Mouse (Mus musculus) embryo, embryonic 9.5 days (tissue): ENCODE results near the gene Pik3ap1.

ENCODE experiments used
- DNase-seq: peaks from one replicate; pipeline ENCODE4 v3.0.0-alpha.2; 2017; ENCODE audit errors: extremely low spot score

Gene Pik3ap1

DNA sequence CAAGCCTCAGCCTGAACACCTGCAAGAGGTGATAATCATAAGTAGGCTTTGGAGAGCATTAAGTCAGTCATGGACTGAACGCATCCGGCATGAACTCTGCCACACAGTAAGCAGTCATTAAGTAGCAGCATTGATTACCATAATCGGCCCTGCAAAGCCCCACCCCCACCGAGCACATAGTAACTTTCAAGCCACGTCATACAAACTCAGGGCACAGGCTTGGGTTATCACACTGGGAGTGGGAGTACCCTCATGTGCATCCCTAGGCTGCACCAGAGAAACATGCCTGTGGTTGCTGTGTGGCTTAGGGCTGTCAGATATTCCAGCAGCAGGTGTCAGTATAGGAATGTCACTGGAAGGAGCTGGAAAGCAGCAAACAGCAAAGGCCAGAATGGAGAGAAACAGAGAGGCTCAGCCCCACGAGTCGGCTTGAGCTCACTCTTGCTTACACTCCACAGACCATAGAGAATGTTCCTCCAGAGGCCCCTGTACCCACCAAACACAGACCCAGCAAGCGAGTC, 105.1 kb downstream of the Pik3ap1 start:
- DNase-seq, result no peak

DNA sequence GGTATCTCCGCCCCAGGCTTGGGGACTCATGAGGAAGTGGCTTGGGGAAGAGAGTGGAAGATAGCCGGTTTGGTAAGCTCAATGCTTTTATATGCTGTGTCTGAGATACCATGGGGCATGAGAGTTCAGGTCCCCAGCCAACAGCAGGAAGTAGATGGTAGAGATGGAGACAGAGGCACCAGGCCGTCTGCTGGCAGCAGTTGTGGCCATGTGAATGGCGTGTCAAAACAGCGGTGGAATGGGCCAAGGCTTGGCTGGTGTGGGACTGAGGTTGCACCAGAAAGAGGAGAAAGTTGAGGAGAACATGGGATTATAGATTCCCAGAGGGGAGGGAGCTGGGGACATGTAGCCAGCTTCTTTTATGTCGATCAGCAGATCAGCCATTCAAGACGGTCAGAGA, 106.3 kb downstream of the Pik3ap1 start:
- no peak for DNase-seq

- no peak for DNase-seq
Observed at GRCm38 (mm10) chr19:41275588-41275987, 109.3 kb downstream of the Pik3ap1 start.

GRCm38 (mm10) chr19:41270906-41271305, 114.0 kb downstream of the Pik3ap1 start:
- no peak for DNase-seq

GRCm38 (mm10) chr19:41270151-41270727, 114.7 kb downstream of the Pik3ap1 start:
- no peak for DNase-seq

GRCm38 (mm10) chr19:41266251-41266901, 118.5 kb downstream of the Pik3ap1 start:
- no peak for DNase-seq

- no peak for DNase-seq
Observed at GRCm38 (mm10) chr19:41264331-41264799, 120.5 kb downstream of the Pik3ap1 start.

- peak; percentile 85 for DNase-seq
Observed at GRCm38 (mm10) chr19:41263630-41264295, 121.1 kb downstream of the Pik3ap1 start, which contains the start of gene Tm9sf3. Gene Tm9sf3, minus strand, starts transcription at chr19:41263997.

DNA sequence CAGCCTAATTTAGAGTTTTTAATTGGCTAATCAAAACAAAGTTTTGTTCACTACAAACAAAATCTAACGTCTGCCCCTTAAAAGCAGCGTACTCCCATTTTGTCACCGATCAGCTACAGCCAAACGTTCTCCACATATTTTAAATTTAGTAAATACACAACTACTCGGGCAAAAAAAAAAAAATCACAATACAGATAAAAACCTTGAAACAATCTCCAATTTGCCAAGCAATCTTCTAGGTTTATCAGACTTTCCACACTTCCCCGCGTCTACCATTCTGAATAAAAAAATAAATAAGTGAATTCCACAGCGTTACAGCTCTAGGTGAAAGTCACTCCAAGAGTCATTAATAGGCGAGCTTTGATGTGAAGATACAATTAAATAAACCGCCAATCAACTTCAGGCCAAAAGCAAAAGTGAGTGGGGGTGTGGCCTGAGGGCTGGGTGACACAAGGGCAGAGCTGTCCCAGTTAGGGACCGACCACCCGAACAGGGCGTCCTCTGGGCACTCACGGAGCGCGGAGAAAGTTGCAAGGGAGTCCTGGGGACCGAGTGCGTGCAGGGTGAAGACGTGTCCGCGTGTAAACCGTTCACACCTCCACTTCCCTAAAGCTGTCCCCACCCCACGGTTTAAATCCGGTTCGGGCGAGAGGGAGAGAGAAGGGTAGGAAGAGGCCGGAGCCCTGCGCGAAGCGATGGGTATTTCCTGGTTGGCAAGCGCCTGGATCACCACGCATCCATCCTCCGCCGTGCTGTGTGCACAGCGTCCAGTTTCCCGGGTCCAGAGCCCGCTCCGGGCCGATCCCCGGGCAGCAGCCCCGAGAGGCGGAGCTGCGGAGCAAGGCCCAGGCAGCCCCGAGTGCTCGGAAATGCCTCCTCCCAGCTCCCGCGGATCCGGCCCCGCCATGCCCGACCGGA, 121.9 kb downstream of the Pik3ap1 start:
- DNase-seq, result peak; percentile 74

GRCm38 (mm10) chr19:41260736-41261135, 124.2 kb downstream of the Pik3ap1 start:
- no peak for DNase-seq

DNA sequence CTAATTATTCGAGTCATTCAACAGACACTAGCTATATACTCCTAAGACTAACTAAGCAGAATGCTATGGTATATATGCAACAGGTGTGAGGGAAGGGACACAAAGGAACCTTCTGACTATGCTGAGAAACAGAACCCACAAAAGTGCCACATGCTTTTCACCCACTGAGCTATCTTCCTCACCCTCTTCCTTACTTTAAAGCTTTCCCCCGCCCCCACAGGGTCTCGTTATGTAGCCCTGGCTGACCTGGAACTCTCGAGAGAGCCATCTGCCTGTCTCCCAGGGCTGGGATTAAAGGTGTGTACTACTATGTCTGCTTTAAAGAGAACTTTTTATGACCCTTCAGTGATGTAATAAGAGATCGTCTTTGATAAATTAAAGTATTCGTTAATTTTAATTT, 125.6 kb downstream of the Pik3ap1 start:
- no peak for DNase-seq

DNA sequence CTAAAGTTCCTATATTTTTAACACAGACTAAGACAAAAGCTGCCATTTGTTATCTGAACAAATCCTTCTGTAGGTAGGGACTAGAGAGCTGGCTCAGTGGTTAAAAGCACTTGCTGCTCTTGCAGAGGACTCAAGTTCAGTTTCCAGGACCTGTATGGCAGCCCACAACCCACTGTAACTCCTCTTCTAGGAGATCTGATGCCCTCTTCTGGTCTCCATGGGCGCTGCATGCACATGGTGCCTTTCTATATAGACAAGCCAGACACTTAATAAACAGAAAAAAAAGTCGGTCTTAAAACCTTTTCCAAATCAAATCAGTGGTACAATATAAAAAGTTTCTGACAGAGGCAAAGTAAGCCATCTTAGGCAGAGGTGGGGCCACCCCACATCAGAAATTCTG, 126.2 kb downstream of the Pik3ap1 start:
- DNase-seq, result peak; percentile 47

- no peak for DNase-seq
Observed at GRCm38 (mm10) chr19:41254584-41254983, 130.3 kb downstream of the Pik3ap1 start.

- no peak for DNase-seq
Observed at GRCm38 (mm10) chr19:41248968-41249367, 135.9 kb downstream of the Pik3ap1 start.

DNA sequence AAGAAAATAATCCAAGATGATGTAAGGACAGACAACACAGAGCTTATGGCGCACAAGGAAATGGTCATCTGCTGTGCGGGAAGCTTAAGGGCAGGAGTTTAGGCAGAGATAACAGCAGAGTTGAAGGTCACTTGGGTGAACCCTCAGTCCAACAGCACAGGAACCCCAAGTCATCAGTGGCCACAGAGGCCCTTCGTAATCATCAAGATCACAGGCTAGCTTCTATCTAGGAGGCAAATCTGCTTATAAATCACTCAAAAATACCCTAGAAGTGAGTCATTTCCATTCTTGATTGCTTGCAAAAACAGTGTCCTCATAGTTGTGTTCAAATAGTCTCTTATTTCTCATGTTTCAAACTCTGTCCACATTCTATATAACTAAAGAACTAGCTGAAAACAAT, 136.6 kb downstream of the Pik3ap1 start:
- no peak for DNase-seq

- DNase-seq, result no peak
Observed at GRCm38 (mm10) chr19:41246271-41246670, 138.6 kb downstream of the Pik3ap1 start.

- peak; percentile 32 for DNase-seq
Observed at GRCm38 (mm10) chr19:41244581-41244980, 140.3 kb downstream of the Pik3ap1 start.

- DNase-seq, result no peak
Observed at GRCm38 (mm10) chr19:41241997-41242396, 142.9 kb downstream of the Pik3ap1 start.

- DNase-seq, result no peak
Observed at GRCm38 (mm10) chr19:41233698-41234097, 151.2 kb downstream of the Pik3ap1 start.
